Mouse (Mus musculus) thymus, adult 2 months (tissue): Measurements from ENCODE around the gene Fbxo9.

Experiments
- CTCF ChIP-seq: fragments of 200-500 bp; IDR thresholded peaks from 2 replicates; pipeline ENCODE4 v1.5.1; 2012; ENCODE audit warnings: mild to moderate bottlenecking, control low read depth, low read length, moderate library complexity, borderline replicate concordance; ENCODE audit not compliant: control insufficient read depth, poor library complexity, insufficient read depth; ENCODE audit errors: extremely low read depth
- POLR2A ChIP-seq: fragments of 200-500 bp; IDR thresholded peaks from 2 replicates; pipeline ENCODE4 v1.6.1; 2012; ENCODE audit warnings: mild to moderate bottlenecking, low read length, control low read depth, moderate library complexity; ENCODE audit not compliant: control insufficient read depth, poor library complexity, insufficient read depth; ENCODE audit errors: extremely low read depth

DNA sequence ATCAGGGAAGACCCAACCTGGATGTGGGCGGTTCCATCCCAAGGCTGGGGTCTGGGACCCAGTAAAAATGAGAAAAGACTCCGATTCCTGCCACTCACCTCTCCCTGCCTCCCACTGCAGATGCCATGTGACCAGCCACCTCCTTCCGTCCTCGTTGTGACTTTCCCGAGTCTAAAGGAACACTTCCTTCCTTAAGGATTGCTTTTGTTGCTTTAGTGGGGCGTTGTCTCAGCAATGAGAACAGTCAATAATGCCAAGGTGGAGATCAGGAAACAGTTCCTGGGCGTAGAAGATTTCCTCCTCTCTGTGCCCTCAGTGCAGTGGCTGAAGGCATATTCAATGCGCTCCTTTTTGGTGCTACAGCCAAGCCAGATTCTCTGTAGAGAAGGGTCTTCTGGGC, 12.5 kb upstream of the Fbxo9 start:
- TF ChIP-seq CTCF: no peak
- no peak for TF ChIP-seq POLR2A
